Mouse (Mus musculus): ENCODE data around the gene Msh2. TPM values are rescaled to one million over a fixed set of nuclear protein-coding genes. Genes with fewer than 3 reads are reported as not detected.

Msh2 gene
- polyA plus RNA-seq, 2 experiments, result 14.5 to 18.4 TPM

GRCm38 (mm10) chr17:87737144-87737543, 65.0 kb downstream of the Msh2 start:
- Histone ChIP-seq H3K4me2 (ENCODE audit: low read depth) (no peak overlapping the region), H3K4me3 (ENCODE audit: insufficient read depth in 1 of 2, low read depth in 2 of 2, low read length in 2 of 2) (no peak overlapping the region), H3K27me3 (ENCODE audit: control insufficient read depth, insufficient read depth, low read length) (no peaks in the 10 kb centered on the region), H3K9me3 (ENCODE audit: control insufficient read depth, low read length) (no peaks in the 10 kb centered on the region), H3K4me1 (replicated peaks; ENCODE audit: control insufficient read depth in 2 of 2, insufficient read depth in 2 of 2, low read length in 1 of 2) (0 out of 4 replicates have a peak, but pooled peaks cover 0 to 2% of the 10 kb centered on the region in 2 experiments), H3K36me3 (replicated peaks; ENCODE audit: control insufficient read depth, insufficient read depth, low read depth) (no peaks in the 10 kb centered on the region), H3K9ac (replicated peaks) (no peak overlapping the region), H3K27ac (no peak overlapping the region)
- DNase-seq (ENCODE audit: low read depth in 3 of 3, low spot score in 3 of 3) (no peak), ATAC-seq (ENCODE audit: insufficient read depth) (no peak)
- no peak for TF ChIP-seq CTCF (IDR thresholded peaks at IDR 0.05; ENCODE audit: low read depth)
- TF ChIP-seq EP300 (IDR thresholded peaks at IDR 0.05; ENCODE audit: low read depth), result no peak
- 60% methylated on average over 3 of the region's 3 CpGs for WGBS (ENCODE audit: insufficient replicate concordance)

GRCm38 (mm10) chr17:87739835-87740234, 67.7 kb downstream of the Msh2 start:
- no peaks in the 10 kb centered on the region for H3K9me3 ChIP-seq (ENCODE audit: control insufficient read depth, low read length)
- H3K27ac ChIP-seq, result no peak overlapping the region
- ATAC-seq (ENCODE audit: insufficient read depth) (no peak), DNase-seq (ENCODE audit: low read depth in 3 of 3, low spot score in 3 of 3) (no peak)
- WGBS (ENCODE audit: insufficient replicate concordance), result 29% methylated on average over 1 of the region's 1 CpGs
- H3K4me3 ChIP-seq (ENCODE audit: insufficient read depth in 1 of 2, low read depth in 2 of 2, low read length in 2 of 2), result no peak overlapping the region
- TF ChIP-seq CTCF (IDR thresholded peaks at IDR 0.05; ENCODE audit: low read depth) (no peak; the same call in 1 of the 2 replicates), EP300 (IDR thresholded peaks at IDR 0.05; ENCODE audit: low read depth) (no peak)
- H3K4me2 ChIP-seq (ENCODE audit: low read depth), result no peak overlapping the region
- H3K27me3 ChIP-seq (ENCODE audit: control insufficient read depth, insufficient read depth, low read length), result peaks cover 3% of the 10 kb centered on the region
- no peaks in the 10 kb centered on the region for H3K36me3 ChIP-seq (replicated peaks; ENCODE audit: control insufficient read depth, insufficient read depth, low read depth)
- H3K9ac ChIP-seq (replicated peaks), result no peak overlapping the region
- 0 out of 4 replicates have a peak, but pooled peaks cover 0 to 2% of the 10 kb centered on the region in 2 experiments for H3K4me1 ChIP-seq (replicated peaks; ENCODE audit: control insufficient read depth in 2 of 2, insufficient read depth in 2 of 2, low read length in 1 of 2)

- Histone ChIP-seq H3K36me3 (replicated peaks; ENCODE audit: control insufficient read depth, insufficient read depth, low read depth) (no peaks in the 10 kb centered on the region), H3K9me3 (ENCODE audit: control insufficient read depth, low read length) (no peaks in the 10 kb centered on the region), H3K9ac (replicated peaks) (no peak overlapping the region), H3K4me1 (replicated peaks; ENCODE audit: control insufficient read depth in 2 of 2, insufficient read depth in 2 of 2, low read length in 1 of 2) (peaks cover 0 to 2% of the 10 kb centered on the region in 2 experiments; a peak in 1 of 4 replicates), H3K4me3 (ENCODE audit: insufficient read depth in 1 of 2, low read depth in 2 of 2, low read length in 2 of 2) (peak overlapping the region; percentile 40 to 43), H3K4me2 (ENCODE audit: low read depth) (peak overlapping the region; percentile 54), H3K27me3 (ENCODE audit: control insufficient read depth, insufficient read depth, low read length) (peaks cover 29% of the 10 kb centered on the region), H3K27ac (no peak overlapping the region)
- WGBS (ENCODE audit: insufficient replicate concordance), result 16% methylated on average over 32 of the region's 32 CpGs
- no peak for TF ChIP-seq CTCF (IDR thresholded peaks at IDR 0.05; ENCODE audit: low read depth)
- TF ChIP-seq EP300 (IDR thresholded peaks at IDR 0.05; ENCODE audit: low read depth), result no peak
- ATAC-seq (ENCODE audit: insufficient read depth) (no peak), DNase-seq (ENCODE audit: low read depth in 3 of 3, low spot score in 3 of 3) (no peak)
Measured at GRCm38 (mm10) chr17:87744985-87745925, 73.1 kb downstream of the Msh2 start.

- no peak overlapping the region for H3K27ac ChIP-seq
- no peak overlapping the region for H3K9ac ChIP-seq (replicated peaks)
- DNase-seq (ENCODE audit: low read depth in 3 of 3, low spot score in 3 of 3), result peak in 1 of 3 experiments; percentile 1
- peaks cover 29% of the 10 kb centered on the region for H3K27me3 ChIP-seq (ENCODE audit: control insufficient read depth, insufficient read depth, low read length)
- H3K4me2 ChIP-seq (ENCODE audit: low read depth), result peak overlapping the region; percentile 54
- TF ChIP-seq EP300 (IDR thresholded peaks at IDR 0.05; ENCODE audit: low read depth) (no peak), CTCF (IDR thresholded peaks at IDR 0.05; ENCODE audit: low read depth) (0 out of 2 replicates have a peak, but pooled peaks have one; percentile 15)
- peaks cover 0 to 2% of the 10 kb centered on the region in 2 experiments; a peak in 1 of 4 replicates for H3K4me1 ChIP-seq (replicated peaks; ENCODE audit: control insufficient read depth in 2 of 2, insufficient read depth in 2 of 2, low read length in 1 of 2)
- WGBS (ENCODE audit: insufficient replicate concordance), result 2% methylated on average over 101 of the region's 101 CpGs
- no peak for ATAC-seq (ENCODE audit: insufficient read depth)
- H3K4me3 ChIP-seq (ENCODE audit: insufficient read depth in 1 of 2, low read depth in 2 of 2, low read length in 2 of 2), result peak overlapping the region; percentile 40 to 43
- no peaks in the 10 kb centered on the region for H3K36me3 ChIP-seq (replicated peaks; ENCODE audit: control insufficient read depth, insufficient read depth, low read depth)
- H3K9me3 ChIP-seq (ENCODE audit: control insufficient read depth, low read length), result no peaks in the 10 kb centered on the region
Measured at GRCm38 (mm10) chr17:87745926-87746888, 74.1 kb downstream of the Msh2 start.

Measured in liver, embryonic 14.5 days (tissue).